Mouse (Mus musculus): ENCODE measurements at regions not wholly inside any gene's neighbourhood (a gene's known extent, or its start where the extent isn't known, plus 50 kb on each side); places are given as distances from the start of the nearest gene placed in this dataset.

GRCm38 (mm10) chrX:145672776-145673175, 167.8 kb upstream of the Amot start:
- H3K9me3 ChIP-seq (replicated peaks; ENCODE audit: control insufficient read depth, low read length): no peaks in the 10 kb centered on the region
- DNase-seq (ENCODE audit: low spot score) (peak; percentile 51), ATAC-seq (peak; percentile 66)
- no peak overlapping the region for H3K4me3 ChIP-seq (ENCODE audit: low read depth, low read length)
- H3K27ac ChIP-seq (ENCODE audit: low read depth, low read length): no peak overlapping the region
- no peak overlapping the region for H3K4me2 ChIP-seq (ENCODE audit: low read length)
- H3K4me1 ChIP-seq (ENCODE audit: control insufficient read depth, insufficient read depth, low read length): no peaks in the 10 kb centered on the region
- no peak overlapping the region for H3K9ac ChIP-seq (ENCODE audit: low read length)
- H3K36me3 ChIP-seq (ENCODE audit: control insufficient read depth, insufficient read depth, low read length): no peaks in the 10 kb centered on the region
- H3K27me3 ChIP-seq (replicated peaks; ENCODE audit: control insufficient read depth, insufficient read depth, low read length): no peaks in the 10 kb centered on the region

- Histone ChIP-seq H3K9me3 (replicated peaks; ENCODE audit: control insufficient read depth, low read length) (no peaks in the 10 kb centered on the region), H3K27ac (ENCODE audit: low read depth, low read length) (no peak overlapping the region), H3K4me1 (ENCODE audit: control insufficient read depth, insufficient read depth, low read length) (no peaks in the 10 kb centered on the region), H3K4me2 (ENCODE audit: low read length) (no peak overlapping the region), H3K4me3 (ENCODE audit: low read depth, low read length) (no peak overlapping the region), H3K27me3 (replicated peaks; ENCODE audit: control insufficient read depth, insufficient read depth, low read length) (no peaks in the 10 kb centered on the region), H3K9ac (ENCODE audit: low read length) (no peak overlapping the region), H3K36me3 (ENCODE audit: control insufficient read depth, insufficient read depth, low read length) (no peaks in the 10 kb centered on the region)
- 79% methylated on average over 2 of the region's 2 CpGs for WGBS
- ATAC-seq (no peak), DNase-seq (ENCODE audit: low spot score) (no peak)
These were observed 146.7 kb upstream of the Amot start for GRCm38 (mm10) chrX:145651647-145652046.

GRCm38 (mm10) chrX:145619649-145620048, 114.7 kb upstream of the Amot start:
- Histone ChIP-seq H3K9ac (ENCODE audit: low read length) (no peak overlapping the region), H3K4me3 (ENCODE audit: low read depth, low read length) (no peak overlapping the region)
- WGBS: 63% methylated on average over 3 of the region's 3 CpGs

GRCm38 (mm10) chrX:145602085-145602484, 97.1 kb upstream of the Amot start:
- Histone ChIP-seq H3K27ac (ENCODE audit: low read depth, low read length) (no peak overlapping the region), H3K36me3 (ENCODE audit: control insufficient read depth, insufficient read depth, low read length) (no peaks in the 10 kb centered on the region), H3K9ac (ENCODE audit: low read length) (no peak overlapping the region), H3K4me3 (ENCODE audit: low read depth, low read length) (no peak overlapping the region), H3K4me2 (ENCODE audit: low read length) (no peak overlapping the region), H3K9me3 (replicated peaks; ENCODE audit: control insufficient read depth, low read length) (no peaks in the 10 kb centered on the region), H3K4me1 (ENCODE audit: control insufficient read depth, insufficient read depth, low read length) (no peaks in the 10 kb centered on the region), H3K27me3 (replicated peaks; ENCODE audit: control insufficient read depth, insufficient read depth, low read length) (no peaks in the 10 kb centered on the region)
- 95% methylated on average over 10 of the region's 10 CpGs for WGBS
- DNase-seq (ENCODE audit: low spot score): no peak
- no peak for ATAC-seq

More at GRCm38 (mm10) chrX:145619649-145620048, 114.7 kb upstream of the Amot start:
- H3K27ac ChIP-seq (ENCODE audit: low read depth, low read length): no peak overlapping the region
- H3K27me3 ChIP-seq (replicated peaks; ENCODE audit: control insufficient read depth, insufficient read depth, low read length): no peaks in the 10 kb centered on the region
- DNase-seq (ENCODE audit: low spot score) (no peak), ATAC-seq (no peak)
- H3K4me1 ChIP-seq (ENCODE audit: control insufficient read depth, insufficient read depth, low read length): no peaks in the 10 kb centered on the region
- H3K4me2 ChIP-seq (ENCODE audit: low read length): no peak overlapping the region
- H3K36me3 ChIP-seq (ENCODE audit: control insufficient read depth, insufficient read depth, low read length): no peaks in the 10 kb centered on the region
- H3K9me3 ChIP-seq (replicated peaks; ENCODE audit: control insufficient read depth, low read length): no peaks in the 10 kb centered on the region

- WGBS: 51% methylated on average over 1 of the region's 1 CpGs
- H3K4me2 ChIP-seq (ENCODE audit: low read length): no peak overlapping the region
- H3K4me3 ChIP-seq (ENCODE audit: low read depth, low read length): no peak overlapping the region
- no peaks in the 10 kb centered on the region for H3K4me1 ChIP-seq (ENCODE audit: control insufficient read depth, insufficient read depth, low read length)
- no peak overlapping the region for H3K27ac ChIP-seq (ENCODE audit: low read depth, low read length)
- H3K9ac ChIP-seq (ENCODE audit: low read length): no peak overlapping the region
- H3K27me3 ChIP-seq (replicated peaks; ENCODE audit: control insufficient read depth, insufficient read depth, low read length): no peaks in the 10 kb centered on the region
- DNase-seq (ENCODE audit: low spot score) (no peak), ATAC-seq (no peak)
- no peaks in the 10 kb centered on the region for H3K9me3 ChIP-seq (replicated peaks; ENCODE audit: control insufficient read depth, low read length)
- no peaks in the 10 kb centered on the region for H3K36me3 ChIP-seq (ENCODE audit: control insufficient read depth, insufficient read depth, low read length)
These were observed 85.8 kb upstream of the Amot start for GRCm38 (mm10) chrX:145590733-145591132.

GRCm38 (mm10) chrX:145567528-145567927, 62.5 kb upstream of the Amot start:
- Histone ChIP-seq H3K9ac (ENCODE audit: low read length) (no peak overlapping the region), H3K4me1 (ENCODE audit: control insufficient read depth, insufficient read depth, low read length) (no peaks in the 10 kb centered on the region), H3K27me3 (replicated peaks; ENCODE audit: control insufficient read depth, insufficient read depth, low read length) (no peaks in the 10 kb centered on the region), H3K4me3 (ENCODE audit: low read depth, low read length) (no peak overlapping the region), H3K4me2 (ENCODE audit: low read length) (no peak overlapping the region), H3K27ac (ENCODE audit: low read depth, low read length) (no peak overlapping the region), H3K36me3 (ENCODE audit: control insufficient read depth, insufficient read depth, low read length) (no peaks in the 10 kb centered on the region), H3K9me3 (replicated peaks; ENCODE audit: control insufficient read depth, low read length) (no peaks in the 10 kb centered on the region)
- 85% methylated on average over 3 of the region's 3 CpGs for WGBS
- DNase-seq (ENCODE audit: low spot score) (no peak), ATAC-seq (no peak)

GRCm38 (mm10) chrX:145567073-145567472, 62.1 kb upstream of the Amot start:
- 59% methylated on average over 2 of the region's 2 CpGs for WGBS
- H3K27me3 ChIP-seq (replicated peaks; ENCODE audit: control insufficient read depth, insufficient read depth, low read length): no peaks in the 10 kb centered on the region
- H3K9ac ChIP-seq (ENCODE audit: low read length): no peak overlapping the region
- H3K4me3 ChIP-seq (ENCODE audit: low read depth, low read length): no peak overlapping the region
- no peak overlapping the region for H3K4me2 ChIP-seq (ENCODE audit: low read length)
- DNase-seq (ENCODE audit: low spot score) (no peak), ATAC-seq (no peak)
- no peaks in the 10 kb centered on the region for H3K4me1 ChIP-seq (ENCODE audit: control insufficient read depth, insufficient read depth, low read length)
- H3K36me3 ChIP-seq (ENCODE audit: control insufficient read depth, insufficient read depth, low read length): no peaks in the 10 kb centered on the region
- no peaks in the 10 kb centered on the region for H3K9me3 ChIP-seq (replicated peaks; ENCODE audit: control insufficient read depth, low read length)
- H3K27ac ChIP-seq (ENCODE audit: low read depth, low read length): no peak overlapping the region

- DNase-seq (ENCODE audit: low spot score) (no peak), ATAC-seq (no peak)
- H3K9me3 ChIP-seq (replicated peaks; ENCODE audit: control insufficient read depth, low read length): no peaks in the 10 kb centered on the region
- H3K4me3 ChIP-seq (ENCODE audit: low read depth, low read length): no peak overlapping the region
- H3K27ac ChIP-seq (ENCODE audit: low read depth, low read length): no peak overlapping the region
- H3K4me2 ChIP-seq (ENCODE audit: low read length): no peak overlapping the region
- 77% methylated on average over 1 of the region's 1 CpGs for WGBS
- H3K4me1 ChIP-seq (ENCODE audit: control insufficient read depth, insufficient read depth, low read length): no peaks in the 10 kb centered on the region
- H3K9ac ChIP-seq (ENCODE audit: low read length): no peak overlapping the region
- H3K27me3 ChIP-seq (replicated peaks; ENCODE audit: control insufficient read depth, insufficient read depth, low read length): no peaks in the 10 kb centered on the region
- H3K36me3 ChIP-seq (ENCODE audit: control insufficient read depth, insufficient read depth, low read length): no peaks in the 10 kb centered on the region
These were observed 53.9 kb upstream of the Amot start for GRCm38 (mm10) chrX:145558881-145559280.
